Mouse (Mus musculus) embryonic facial prominence, embryonic 12.5 days (tissue): ENCODE measurements around the gene Zfp654. TPM values are rescaled to one million over a fixed set of nuclear protein-coding genes. Genes with fewer than 3 reads are reported as not detected.

ENCODE experiments used
- ATAC-seq: fragments of 200-750 bp; cut with Nextera tagmentation; 2 replicates; pipeline ENCODE4 v1.8.0; 2017; ENCODE audit not compliant: insufficient number of reproducible peaks, insufficient read depth, low FRiP score, low TSS enrichment
- H3K27ac ChIP-seq: fragments of 300-500 bp; sonication (generic); 2 replicates; pipeline ENCODE4 v1.5.1; 2016; ENCODE audit warnings: mild to moderate bottlenecking
- H3K27me3 ChIP-seq: fragments of 300-500 bp; sonication (generic); 2 replicates; pipeline ENCODE4 v1.6.1; 2016; ENCODE audit warnings: mild to moderate bottlenecking, moderate library complexity
- H3K36me3 ChIP-seq: fragments of 300-500 bp; sonication (generic); 2 replicates; pipeline ENCODE4 v1.6.1; 2016; ENCODE audit warnings: mild to moderate bottlenecking
- H3K4me1 ChIP-seq: fragments of 300-500 bp; sonication (generic); 2 replicates; pipeline ENCODE4 v1.6.1; 2016
- H3K4me2 ChIP-seq: fragments of 300-500 bp; sonication (generic); replicated peaks from 2 replicates; pipeline ENCODE4 v1.6.1; 2016; ENCODE audit warnings: mild to moderate bottlenecking, moderate library complexity
- H3K4me3 ChIP-seq: fragments of 300-500 bp; sonication (generic); 2 replicates; pipeline ENCODE4 v1.5.1; 2016; ENCODE audit warnings: mild to moderate bottlenecking
- H3K9ac ChIP-seq: fragments of 300-500 bp; sonication (generic); 2 replicates; pipeline ENCODE4 v1.6.1; 2016; ENCODE audit warnings: mild to moderate bottlenecking, moderate library complexity
- H3K9me3 ChIP-seq: fragments of 300-500 bp; sonication (generic); 2 replicates; pipeline ENCODE4 v1.6.1; 2016; ENCODE audit warnings: mild to moderate bottlenecking, moderate library complexity
- WGBS: fragments of 180-500 bp; shearing (Covaris S2); methylation state at CpG from one replicate; pipeline ENCODE4 v1.1.7; 2016; 5-methylcytosine and 5-hydroxymethylcytosine counted together
- polyA plus RNA-seq: library from polyadenylated mRNA; unstranded; fragments of >200 nt; fragmentation: Nextera tagmentation; extraction: Ambion mirVana; gene quantifications from 2 replicates; pipeline ENCODE4 v1.2.1, GENCODE M21; 2016

The Zfp654 gene
- polyA plus RNA-seq, 1 experiment from 2014 or later = 8.8 TPM

DNA sequence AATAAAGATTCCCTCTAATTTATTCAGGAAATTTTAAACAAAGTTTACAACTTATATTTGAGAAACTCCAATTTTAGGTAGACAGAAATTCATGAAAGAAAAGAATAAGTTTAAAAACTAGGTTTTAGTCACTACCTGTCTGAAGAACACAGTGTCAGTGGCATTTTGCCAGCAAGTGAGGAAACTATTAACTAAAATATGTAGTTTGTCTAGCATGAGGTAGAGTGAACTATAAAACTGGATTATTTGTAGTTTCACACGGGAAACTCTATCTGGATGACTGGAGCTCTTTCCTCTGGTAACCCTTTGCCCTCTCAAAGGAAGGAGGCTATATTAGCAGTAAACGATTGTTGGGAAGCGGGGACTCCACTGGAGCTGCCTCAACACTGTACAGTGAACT lies 48.4 kb downstream of the Zfp654 start:
- Histone ChIP-seq H3K27ac (no peak overlapping the region), H3K4me2 (no peak overlapping the region), H3K9me3 (no peaks in the 10 kb centered on the region), H3K4me3 (no peak overlapping the region), H3K9ac (no peak overlapping the region), H3K4me1 (no peaks in the 10 kb centered on the region), H3K36me3 (no peaks in the 10 kb centered on the region), H3K27me3 (no peaks in the 10 kb centered on the region)
- WGBS = 74% methylated on average over 3 of the region's 3 CpGs
- ATAC-seq = no peak

DNA sequence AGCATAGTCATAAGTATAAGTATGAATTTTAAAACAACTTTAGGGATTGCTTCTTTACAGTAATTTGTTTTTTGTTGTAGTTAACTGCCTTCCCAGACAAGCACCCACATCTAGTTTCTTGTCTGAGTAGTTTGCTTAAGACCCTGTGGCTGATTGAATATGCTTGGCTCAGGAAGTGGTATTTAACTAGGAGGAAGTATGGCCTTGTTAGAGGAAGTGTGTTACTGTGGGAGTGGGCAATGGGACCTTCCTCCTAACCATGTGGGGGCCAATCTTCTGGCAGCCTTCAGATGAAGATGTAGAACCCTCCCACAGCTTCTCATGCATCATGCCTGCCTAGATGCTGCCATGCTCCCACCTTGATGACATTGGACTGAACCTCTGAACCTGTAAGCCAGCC lies 49.8 kb downstream of the Zfp654 start:
- Histone ChIP-seq H3K4me3 (no peak overlapping the region), H3K4me2 (no peak overlapping the region), H3K9me3 (no peaks in the 10 kb centered on the region), H3K4me1 (no peaks in the 10 kb centered on the region), H3K9ac (no peak overlapping the region), H3K36me3 (no peaks in the 10 kb centered on the region), H3K27me3 (no peaks in the 10 kb centered on the region), H3K27ac (no peak overlapping the region)
- no peak for ATAC-seq

DNA sequence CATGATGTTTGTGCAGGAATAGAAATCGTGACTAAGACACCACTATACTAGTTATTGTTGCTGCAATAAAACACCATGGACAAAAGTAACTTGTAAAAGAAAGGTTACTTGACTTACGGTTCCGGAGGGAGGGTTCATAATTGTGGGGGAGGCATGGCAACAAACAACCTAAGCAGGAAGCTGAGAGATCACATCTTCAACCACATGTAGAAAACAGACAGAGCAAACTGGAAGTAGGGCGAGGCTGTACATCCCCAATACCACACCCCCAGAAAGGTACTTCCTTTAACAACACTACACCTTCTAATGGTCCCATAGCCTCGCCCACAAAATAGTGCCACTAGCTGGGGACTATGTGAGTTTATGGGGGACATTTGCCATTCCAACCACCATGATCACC lies 51.1 kb downstream of the Zfp654 start:
- no peaks in the 10 kb centered on the region for H3K36me3 ChIP-seq
- no peak overlapping the region for H3K9ac ChIP-seq
- ATAC-seq = no peak
- no peaks in the 10 kb centered on the region for H3K9me3 ChIP-seq
- no peak overlapping the region for H3K27ac ChIP-seq
- H3K4me2 ChIP-seq = no peak overlapping the region
- whole genome bisulfite sequencing = 89% methylated on average over 5 of the region's 5 CpGs
- H3K4me1 ChIP-seq = no peaks in the 10 kb centered on the region
- H3K27me3 ChIP-seq = no peaks in the 10 kb centered on the region
- no peak overlapping the region for H3K4me3 ChIP-seq

DNA sequence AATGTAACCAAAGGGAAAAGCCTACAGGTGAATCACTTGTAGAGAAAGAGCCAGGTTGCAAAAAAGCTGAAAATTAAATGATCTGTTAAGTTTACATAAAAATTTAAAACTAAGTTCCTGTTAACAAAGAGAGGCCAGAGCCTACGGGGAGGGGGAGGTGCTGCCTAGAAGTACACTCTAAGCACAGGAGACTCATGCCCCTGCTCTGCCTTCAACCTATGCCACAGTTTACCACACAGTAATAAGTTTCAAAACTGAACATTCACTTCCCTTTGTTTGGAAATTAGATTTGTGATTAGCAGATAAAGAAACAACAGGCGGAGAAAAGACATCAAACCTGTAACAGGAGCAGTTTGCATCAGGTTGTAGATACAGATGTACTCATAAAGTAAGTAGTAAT lies 56.6 kb downstream of the Zfp654 start:
- Histone ChIP-seq H3K27me3 (no peaks in the 10 kb centered on the region), H3K4me3 (no peak overlapping the region), H3K4me1 (no peaks in the 10 kb centered on the region), H3K9ac (no peak overlapping the region), H3K4me2 (no peak overlapping the region), H3K27ac (no peak overlapping the region), H3K9me3 (no peaks in the 10 kb centered on the region), H3K36me3 (no peaks in the 10 kb centered on the region)
- ATAC-seq = no peak
- WGBS = 84% methylated on average over 2 of the region's 2 CpGs

DNA sequence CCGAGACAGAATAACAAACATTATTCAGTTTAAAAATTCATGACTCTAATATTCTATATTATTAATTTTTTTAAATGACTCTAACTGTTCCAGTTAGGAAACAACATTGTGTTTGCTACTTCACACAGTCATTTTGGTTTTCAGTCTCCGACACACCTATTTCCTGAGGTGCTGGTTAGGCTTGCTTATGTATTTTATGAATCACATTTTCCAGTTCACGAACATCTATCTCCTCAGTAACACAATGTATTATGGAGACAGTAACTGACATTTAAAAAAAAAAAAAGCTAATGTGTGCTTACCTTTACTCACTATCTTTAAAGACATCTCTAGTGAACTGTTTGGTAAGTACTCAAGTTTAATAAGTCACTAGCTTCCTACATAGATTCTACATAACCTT lies 61.7 kb downstream of the Zfp654 start:
- Histone ChIP-seq H3K9ac (no peak overlapping the region), H3K4me1 (no peaks in the 10 kb centered on the region), H3K36me3 (peaks cover 16% of the 10 kb centered on the region; the same call in 1 of the 2 replicates), H3K4me2 (no peak overlapping the region), H3K27ac (no peak overlapping the region), H3K9me3 (no peaks in the 10 kb centered on the region), H3K27me3 (no peaks in the 10 kb centered on the region), H3K4me3 (no peak overlapping the region)
- no peak for ATAC-seq
- WGBS = 94% methylated on average over 3 of the region's 3 CpGs

DNA sequence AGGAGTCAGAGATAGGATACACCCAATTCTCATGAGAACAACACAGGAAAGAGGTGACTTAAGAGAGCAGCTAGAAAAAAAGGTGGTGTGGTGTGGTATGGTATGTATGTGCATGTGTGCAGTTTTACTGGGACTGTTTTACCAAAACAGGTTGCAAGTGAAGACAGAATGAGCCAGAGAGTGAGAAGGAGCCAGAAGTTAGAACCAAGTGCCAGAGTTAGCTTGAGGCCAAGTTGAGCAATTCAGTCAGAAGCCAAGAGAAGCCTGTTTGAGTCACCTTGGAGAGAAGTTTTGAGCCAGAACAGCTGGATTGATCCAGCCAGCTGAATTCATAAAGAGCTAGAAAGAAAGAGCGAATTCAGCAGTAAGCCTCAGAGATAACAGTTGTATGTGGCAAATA lies 75.9 kb downstream of the Zfp654 start:
- Histone ChIP-seq H3K27ac (no peak overlapping the region), H3K36me3 (no peaks in the 10 kb centered on the region), H3K9ac (no peak overlapping the region), H3K4me1 (no peaks in the 10 kb centered on the region), H3K4me2 (no peak overlapping the region), H3K4me3 (no peak overlapping the region), H3K9me3 (no peaks in the 10 kb centered on the region), H3K27me3 (no peaks in the 10 kb centered on the region)
- whole genome bisulfite sequencing = 88% methylated on average over 1 of the region's 1 CpGs
- no peak for ATAC-seq

DNA sequence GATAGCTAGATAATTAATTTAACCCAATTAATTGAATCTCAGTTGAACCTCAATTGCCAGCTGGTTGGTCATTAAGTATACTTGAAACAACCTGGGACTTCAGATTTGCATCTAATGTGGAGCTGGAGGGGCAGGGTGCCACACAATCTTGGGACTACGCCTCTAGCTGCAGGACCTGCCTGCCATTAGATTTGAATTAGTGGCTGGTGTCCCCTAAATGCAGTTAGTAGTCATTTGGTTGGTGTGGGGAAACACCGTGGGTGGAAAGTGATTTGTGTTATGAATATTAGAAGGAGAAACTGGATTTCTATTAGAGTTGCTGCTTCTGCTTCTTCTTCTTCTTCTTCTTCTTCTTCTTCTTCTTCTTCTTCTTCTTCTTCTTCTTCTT lies 80.0 kb downstream of the Zfp654 start:
- peak overlapping the region; percentile 80; the same call in 1 of the 2 replicates for H3K27ac ChIP-seq
- ATAC-seq = no peak
- peaks cover 3% of the 10 kb centered on the region; the same call in 1 of the 2 replicates for H3K4me1 ChIP-seq
- no peak overlapping the region for H3K9ac ChIP-seq
- 90% methylated on average over 2 of the region's 2 CpGs for WGBS
- H3K27me3 ChIP-seq = no peaks in the 10 kb centered on the region
- no peaks in the 10 kb centered on the region for H3K9me3 ChIP-seq
- no peaks in the 10 kb centered on the region for H3K36me3 ChIP-seq
- H3K4me2 ChIP-seq = peak overlapping the region; percentile 39
- peak overlapping the region; percentile 91 for H3K4me3 ChIP-seq

DNA sequence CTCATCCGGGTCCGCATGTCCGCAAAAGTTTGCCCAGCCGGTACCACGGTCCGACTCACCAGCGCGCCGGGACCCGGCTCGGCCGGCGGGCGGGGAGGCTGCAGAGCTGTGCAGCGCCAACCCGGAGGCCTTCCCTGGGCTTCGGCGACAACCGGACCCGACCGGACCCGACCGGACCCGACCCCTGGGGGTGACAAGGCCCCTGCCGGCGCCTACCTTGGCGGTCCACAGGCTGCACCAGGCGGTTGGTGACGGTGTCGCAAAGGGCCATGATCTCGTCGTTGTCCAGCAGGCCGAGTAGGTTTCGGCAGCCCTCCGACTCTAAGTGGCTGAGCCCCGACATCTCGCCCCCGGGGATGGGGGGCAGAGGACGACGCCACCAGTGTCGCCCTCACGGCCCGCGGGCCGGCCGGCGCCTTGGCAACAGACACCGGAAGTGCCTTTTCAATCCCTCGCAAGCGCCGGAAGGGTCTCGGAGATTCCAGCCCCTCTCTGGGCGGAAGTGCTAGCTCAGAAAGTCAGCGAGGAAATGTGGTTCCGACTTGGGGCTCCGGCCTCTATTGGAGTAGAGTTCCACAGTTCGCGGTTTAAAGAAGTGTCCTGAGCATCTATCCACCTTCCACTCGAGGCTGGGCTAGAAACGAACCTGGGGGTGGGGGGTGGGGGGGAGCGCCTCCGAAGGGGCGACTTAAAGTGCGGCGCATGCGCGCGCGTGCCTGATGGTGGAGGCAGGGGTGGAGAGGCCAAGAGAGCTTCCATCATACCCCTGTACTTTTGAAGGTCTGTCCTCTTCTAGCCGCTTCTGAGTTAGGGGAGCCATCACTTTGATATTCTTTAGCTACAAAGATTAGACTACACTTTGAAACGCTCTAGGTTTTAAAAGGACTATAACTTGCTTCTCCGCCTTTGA lies 80.7 kb downstream of the Zfp654 start, which contains the start of gene 4930453N24Rik:
Gene 4930453N24Rik (minus strand): TSS at position 641 of the 910 bp plus-strand sequence.
- H3K36me3 ChIP-seq = peaks cover 5% of the 10 kb centered on the region
- H3K4me1 ChIP-seq = peaks cover 3% of the 10 kb centered on the region; the same call in 1 of the 2 replicates
- 2% methylated on average over 72 of the region's 72 CpGs for WGBS
- H3K4me2 ChIP-seq = peak within 1 kb of the TSS; percentile 57
- peak within 1 kb of the TSS; percentile 91 for H3K4me3 ChIP-seq
- peak within 1 kb of the TSS; percentile 80 for H3K27ac ChIP-seq
- no peaks in the 10 kb centered on the region for H3K9me3 ChIP-seq
- no peaks in the 10 kb centered on the region for H3K27me3 ChIP-seq
- peak; percentile 90 for ATAC-seq
- H3K9ac ChIP-seq = peak within 1 kb of the TSS; percentile 86

DNA sequence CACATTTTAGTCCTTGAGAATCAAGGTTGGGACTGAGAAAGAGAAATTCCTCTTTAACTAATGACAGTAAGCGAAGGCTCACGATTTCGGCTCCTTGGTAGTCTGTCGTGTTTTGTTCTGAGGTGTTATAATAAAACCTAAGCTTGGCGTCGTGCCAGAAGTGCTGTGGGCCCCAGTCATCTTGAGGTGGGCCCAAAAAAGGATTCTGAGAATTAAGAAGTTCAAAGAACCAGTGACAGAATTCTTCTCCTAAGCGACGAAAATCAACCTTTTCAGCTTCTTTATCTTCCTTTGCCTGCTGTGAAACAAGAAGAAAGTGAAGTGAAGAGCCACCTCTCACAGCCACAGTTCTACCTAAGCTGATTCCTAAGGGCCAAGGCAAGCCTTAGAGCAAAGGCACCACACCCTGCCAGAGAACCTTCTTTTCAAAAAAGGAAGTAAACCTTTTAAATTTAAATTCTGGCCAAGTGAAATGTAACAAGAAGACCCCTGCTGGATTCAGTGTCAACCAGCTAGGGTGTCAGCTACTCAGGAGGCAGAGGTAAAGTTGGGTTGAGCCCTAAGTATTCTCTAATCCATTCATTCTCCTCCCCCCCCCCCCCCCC lies 84.7 kb downstream of the Zfp654 start:
- Histone ChIP-seq H3K9me3 (0 out of 2 replicates have a peak, but pooled peaks cover 3% of the 10 kb centered on the region), H3K4me1 (peaks cover 3% of the 10 kb centered on the region; the same call in 1 of the 2 replicates), H3K4me2 (no peak overlapping the region), H3K9ac (no peak overlapping the region), H3K36me3 (peaks cover 27% of the 10 kb centered on the region), H3K27me3 (no peaks in the 10 kb centered on the region), H3K27ac (no peak overlapping the region), H3K4me3 (no peak overlapping the region)
- 94% methylated on average over 8 of the region's 8 CpGs for WGBS
- ATAC-seq = no peak

DNA sequence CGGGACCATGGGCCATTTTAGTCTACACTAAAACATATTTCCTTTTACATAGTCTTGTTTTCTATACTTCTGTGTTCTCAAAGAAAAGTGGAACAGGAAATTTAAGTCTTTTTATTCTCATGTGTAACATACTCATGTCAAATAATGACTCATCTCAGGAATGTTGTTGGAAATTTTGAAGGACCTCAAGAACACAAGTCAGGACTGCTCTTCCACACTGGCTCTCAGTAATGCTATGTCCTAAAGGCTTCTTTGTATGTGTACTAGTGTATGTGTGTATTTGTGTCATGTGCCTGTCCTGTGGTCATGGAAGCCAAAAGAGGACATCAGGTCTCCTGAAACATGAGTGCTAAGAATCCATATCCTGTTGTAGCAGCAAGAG lies 92.2 kb downstream of the Zfp654 start:
- Histone ChIP-seq H3K9ac (no peak overlapping the region), H3K4me1 (no peaks in the 10 kb centered on the region), H3K4me3 (no peak overlapping the region), H3K9me3 (0 out of 2 replicates have a peak, but pooled peaks cover 3% of the 10 kb centered on the region), H3K27me3 (no peaks in the 10 kb centered on the region), H3K36me3 (peaks cover 13% of the 10 kb centered on the region), H3K27ac (no peak overlapping the region), H3K4me2 (no peak overlapping the region)
- 85% methylated on average over 1 of the region's 1 CpGs for whole genome bisulfite sequencing
- ATAC-seq = no peak

DNA sequence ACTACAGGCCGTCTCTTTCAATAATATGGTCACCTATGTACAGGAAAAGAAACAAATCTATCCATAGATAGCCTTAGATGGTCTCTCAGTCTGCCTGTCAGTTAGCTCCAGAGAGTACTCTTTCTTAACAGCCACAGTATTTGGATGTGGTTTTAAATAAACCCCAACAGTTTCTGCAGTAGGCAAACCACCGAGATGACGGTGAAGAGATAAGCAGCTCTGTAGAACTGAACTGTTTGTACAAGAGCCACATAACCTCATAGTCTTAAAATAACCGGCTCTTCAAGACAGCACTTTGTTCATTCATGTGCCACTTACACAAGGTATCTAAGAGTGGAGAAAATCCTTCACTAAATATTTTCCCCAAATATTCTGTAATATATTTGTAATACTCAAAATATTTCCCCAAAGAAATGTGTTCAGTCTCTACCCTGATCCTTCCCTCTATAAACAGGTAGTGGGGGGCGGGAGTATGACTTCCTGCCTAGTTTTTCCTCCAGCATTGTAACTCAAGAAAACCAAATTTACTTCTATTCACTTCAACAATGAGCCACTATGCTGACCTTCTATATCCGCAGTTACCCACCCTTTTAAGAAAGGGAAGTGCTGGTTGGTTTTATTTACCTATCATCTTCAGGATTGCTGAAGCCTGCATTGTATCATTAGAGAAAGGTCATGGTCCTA lies 92.7 kb downstream of the Zfp654 start:
- no peak overlapping the region for H3K4me2 ChIP-seq
- ATAC-seq = no peak
- WGBS = 74% methylated on average over 6 of the region's 6 CpGs

More for the DNA sequence above, 92.7 kb downstream of the Zfp654 start:
- Histone ChIP-seq H3K27ac (no peak overlapping the region), H3K4me1 (no peaks in the 10 kb centered on the region), H3K27me3 (no peaks in the 10 kb centered on the region), H3K9ac (no peak overlapping the region), H3K36me3 (peaks cover 10% of the 10 kb centered on the region), H3K9me3 (0 out of 2 replicates have a peak, but pooled peaks cover 3% of the 10 kb centered on the region), H3K4me3 (no peak overlapping the region)
